Mouse (Mus musculus) kidney, adult 11 months (tissue): ENCODE results near the gene Ndufaf4.
"Not testable (repeated sequence)": the region's sequence is repeated elsewhere in the genome, so short reads cannot be mapped to it uniquely, and the experiment has no call there.

ENCODE experiments used
- DNase-seq: peaks from one replicate; pipeline ENCODE4 v3.0.0; 2022

Ndufaf4 gene

GRCm38 (mm10) chr4:24897851-24898515, at the start of gene Ndufaf4:
TSS of gene Ndufaf4 (plus strand) at chr4:24898083.
- peak; percentile 94 for DNase-seq

DNA sequence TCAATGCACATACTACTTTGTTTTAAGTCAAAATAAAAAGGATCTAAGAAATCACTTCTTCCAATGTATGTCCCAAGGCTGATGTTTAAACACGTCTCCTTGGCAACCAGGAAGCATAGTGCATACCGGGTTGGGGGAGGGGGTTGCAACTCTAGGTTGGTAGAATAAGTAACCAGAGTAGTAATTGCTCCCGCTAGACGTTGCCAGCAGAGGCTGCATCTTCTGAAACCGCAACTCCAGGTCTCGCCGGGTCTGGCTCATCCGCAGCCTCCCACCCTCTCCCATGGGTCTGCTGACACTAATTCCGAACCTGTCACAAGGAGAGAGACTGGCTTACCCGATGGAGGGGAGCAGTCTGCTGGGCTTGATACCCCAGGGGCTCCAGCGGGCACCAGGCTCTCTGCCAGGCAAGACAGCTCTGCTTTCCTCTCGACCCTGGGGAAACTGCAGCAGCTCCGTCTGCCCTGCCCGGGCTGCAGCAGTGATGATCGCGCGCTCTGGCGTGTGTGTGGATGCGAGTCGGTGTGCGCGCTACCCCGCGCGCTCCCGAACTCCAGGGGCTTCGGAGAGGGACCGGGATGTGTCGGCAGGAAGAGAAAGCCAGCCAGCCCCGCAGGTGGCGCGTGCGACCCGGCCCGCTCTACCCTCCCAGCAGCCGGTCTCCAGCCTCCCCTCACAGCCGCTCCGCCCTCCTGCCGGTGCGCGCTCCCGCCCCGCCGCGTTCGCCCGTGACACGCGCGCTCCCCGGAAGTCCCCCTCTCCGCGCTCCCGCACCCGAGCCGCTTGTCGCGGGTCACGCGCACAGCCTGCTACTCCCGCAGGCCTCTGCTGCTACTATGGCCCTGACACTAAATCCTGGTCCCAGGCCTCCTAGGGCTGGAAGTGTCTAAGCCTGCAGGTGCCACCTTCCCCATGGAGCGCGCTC, 47.2 kb upstream of the Ndufaf4 start, which contains the start of gene Klhl32:
Gene Klhl32 (minus strand): TSS at position 724 of the 925 bp plus-strand sequence.
- DNase-seq: peak; percentile 76

- DNase-seq: no peak
Measured at GRCm38 (mm10) chr4:24865691-24866090, 32.2 kb upstream of the Ndufaf4 start.

DNA sequence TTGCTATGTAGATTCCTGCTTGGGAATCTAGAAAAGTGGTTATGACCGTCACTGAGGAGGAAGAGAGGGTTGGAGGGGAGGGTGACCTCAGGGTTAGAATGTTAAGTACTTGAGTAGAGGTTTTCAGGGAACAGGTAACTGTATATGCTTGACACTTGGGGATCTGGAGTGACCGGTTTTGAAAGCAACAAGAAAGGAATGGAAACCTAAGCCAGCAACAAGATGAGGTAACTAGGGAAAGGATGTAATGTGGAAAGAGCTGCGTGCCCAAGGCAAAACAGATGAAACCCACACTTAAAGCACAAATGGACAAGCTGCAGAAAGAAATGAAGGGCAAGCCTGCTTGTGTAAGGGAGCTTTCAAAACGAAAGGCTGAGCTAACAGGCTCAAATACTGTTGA, 28.7 kb upstream of the Ndufaf4 start:
- no peak for DNase-seq

DNA sequence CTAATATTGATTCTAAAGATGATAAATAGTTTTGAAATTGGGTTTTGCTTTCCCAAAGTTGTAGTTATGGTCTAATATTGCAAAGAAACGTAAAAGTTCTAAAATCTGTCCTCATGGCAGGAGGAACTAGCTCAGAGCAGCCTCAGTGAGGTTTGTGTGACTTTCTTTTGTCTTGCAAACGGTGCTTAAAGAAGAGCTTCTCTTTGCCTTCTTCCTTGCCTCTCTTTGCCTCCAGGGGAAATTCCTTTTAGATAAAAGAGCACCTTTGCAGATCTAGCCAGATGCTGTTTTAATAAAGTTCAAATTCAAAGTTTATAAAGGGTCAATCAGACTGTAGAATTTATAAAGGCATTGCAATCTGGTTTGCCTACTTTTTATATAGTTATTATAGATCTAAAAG, 8.5 kb upstream of the Ndufaf4 start:
- not testable (repeated sequence) for DNase-seq

DNA sequence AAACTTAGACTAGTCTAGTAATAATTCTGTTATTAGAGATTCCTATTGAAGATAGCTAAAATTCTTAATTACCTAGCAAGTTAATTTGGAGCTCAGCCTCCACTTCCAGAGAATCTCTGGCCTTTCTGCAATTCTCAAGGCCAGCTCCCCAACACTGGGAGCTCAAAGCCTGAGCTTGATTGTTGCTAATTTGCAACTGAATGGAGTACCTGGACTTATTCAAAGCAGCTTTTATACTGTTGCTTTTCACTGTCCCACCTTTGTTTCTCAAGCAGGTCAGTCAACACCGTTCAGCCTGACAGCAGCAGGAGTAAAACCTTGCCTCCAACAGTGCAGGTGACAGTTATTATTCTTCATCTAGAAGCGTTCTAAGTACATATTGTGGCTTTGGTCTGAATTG, 5.6 kb upstream of the Ndufaf4 start:
- DNase-seq: not testable (repeated sequence)

GRCm38 (mm10) chr4:24894625-24895024, 3.3 kb upstream of the Ndufaf4 start:
- DNase-seq: no peak

- peak; percentile 11 for DNase-seq
Measured at GRCm38 (mm10) chr4:24896829-24897228, 1.1 kb upstream of the Ndufaf4 start.

DNA sequence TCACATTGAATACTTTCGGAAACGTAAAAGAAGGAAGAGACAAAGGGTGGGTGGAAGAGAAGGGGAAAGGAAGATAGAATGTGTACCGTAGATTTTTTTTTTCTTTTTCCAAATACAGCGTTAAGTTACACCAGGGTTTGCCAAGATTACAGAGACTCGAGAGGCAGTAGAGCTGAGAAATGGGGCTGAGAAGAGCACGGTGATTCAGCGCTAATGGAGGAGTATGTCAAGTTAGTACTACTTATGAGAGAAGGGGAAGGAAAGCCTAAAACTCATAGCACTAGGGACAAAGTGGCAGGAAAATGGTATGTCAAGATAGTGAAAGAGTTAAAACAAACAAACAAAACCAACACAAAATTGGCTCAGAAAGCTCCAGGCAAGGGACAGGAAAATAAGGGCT, 532 bp upstream of the Ndufaf4 start:
- DNase-seq: no peak

DNA sequence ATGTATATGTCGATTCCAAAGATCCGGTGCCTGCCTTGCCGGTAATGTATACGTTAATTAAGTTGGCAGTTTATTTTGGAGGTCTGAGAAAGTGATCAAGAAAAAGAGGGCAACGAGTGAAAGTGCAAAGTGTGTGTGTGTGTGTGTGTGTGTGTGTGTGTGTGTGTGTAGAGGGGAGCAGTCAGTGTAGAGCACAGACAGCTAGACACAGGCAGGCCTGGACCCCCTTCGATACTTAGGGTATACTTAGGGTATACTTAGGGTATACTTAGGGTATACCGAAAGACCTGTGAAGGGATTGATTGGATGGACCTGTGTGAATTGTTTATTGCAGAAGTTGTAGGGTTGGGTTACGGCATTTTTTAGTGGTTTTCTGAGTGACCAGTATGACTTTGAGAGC, 753 bp downstream of the Ndufaf4 start:
- no peak for DNase-seq

DNA sequence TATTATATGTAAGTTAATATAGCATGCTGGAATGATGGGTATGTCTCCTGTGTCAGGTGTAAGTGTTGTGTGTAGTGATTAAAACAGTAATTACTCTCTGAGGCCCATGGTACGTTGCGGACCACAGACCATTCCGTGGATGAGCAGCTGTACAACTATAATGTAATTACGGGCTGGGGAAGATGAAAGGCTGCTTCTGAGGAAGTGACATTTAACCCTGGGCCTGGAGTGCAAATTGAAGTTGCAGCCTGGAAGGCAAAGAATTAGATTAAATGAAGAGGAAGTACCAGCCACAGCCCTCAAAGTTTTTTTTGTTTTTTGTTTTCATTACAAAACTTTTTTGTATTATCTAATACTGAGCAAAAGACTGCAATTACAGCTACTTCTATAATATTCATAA, 1.3 kb downstream of the Ndufaf4 start:
- no peak for DNase-seq

- no peak for DNase-seq
Measured at GRCm38 (mm10) chr4:24907745-24908144, 9.9 kb downstream of the Ndufaf4 start.

- DNase-seq: no peak
Measured at GRCm38 (mm10) chr4:24915631-24916030, 17.7 kb downstream of the Ndufaf4 start.

DNA sequence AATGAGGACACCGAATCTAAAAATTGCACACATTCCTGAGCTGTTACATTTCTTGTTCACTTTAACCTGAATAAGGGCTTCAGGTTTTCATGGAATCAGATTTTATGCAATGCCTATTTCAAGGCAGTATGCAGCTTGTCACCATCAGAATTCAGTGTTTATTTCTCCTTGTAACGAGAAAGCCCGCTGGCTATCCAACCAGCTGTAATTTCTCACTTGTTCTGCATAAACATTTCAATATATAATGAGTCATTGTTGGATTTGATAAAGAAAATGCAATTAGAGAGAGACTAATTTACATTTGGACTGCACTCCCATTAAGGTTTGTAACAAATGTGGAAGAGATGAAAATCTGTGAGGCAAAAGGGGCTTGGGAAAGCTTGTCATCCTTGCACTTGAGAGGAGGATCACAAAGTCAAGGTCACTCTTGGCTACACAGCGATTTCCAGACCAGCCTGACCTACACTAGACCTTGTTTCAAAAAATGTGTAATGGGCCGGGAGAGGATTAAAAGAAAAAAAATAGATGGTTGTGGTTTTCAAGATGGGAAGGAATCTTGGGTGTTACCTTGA, 22.2 kb downstream of the Ndufaf4 start:
- DNase-seq: no peak

DNA sequence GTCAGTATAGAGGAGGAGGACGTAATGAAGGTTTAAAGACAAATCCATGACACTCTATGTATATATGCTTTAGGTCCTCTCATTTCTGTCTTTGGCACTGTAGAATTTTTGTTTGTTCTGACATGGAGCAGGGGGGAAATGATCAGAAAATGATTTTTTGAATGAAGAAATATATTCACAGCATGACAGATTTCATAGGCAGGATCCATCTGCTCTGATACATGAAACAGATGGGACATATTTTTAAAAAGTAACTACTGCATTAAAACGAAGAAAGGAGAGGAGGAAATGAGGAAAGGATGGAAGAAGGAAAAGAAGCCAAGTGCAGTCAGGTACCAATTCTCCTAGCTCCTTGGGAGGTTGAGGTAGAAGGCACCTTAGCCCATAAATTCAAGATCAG, 26.8 kb downstream of the Ndufaf4 start:
- no peak for DNase-seq

DNA sequence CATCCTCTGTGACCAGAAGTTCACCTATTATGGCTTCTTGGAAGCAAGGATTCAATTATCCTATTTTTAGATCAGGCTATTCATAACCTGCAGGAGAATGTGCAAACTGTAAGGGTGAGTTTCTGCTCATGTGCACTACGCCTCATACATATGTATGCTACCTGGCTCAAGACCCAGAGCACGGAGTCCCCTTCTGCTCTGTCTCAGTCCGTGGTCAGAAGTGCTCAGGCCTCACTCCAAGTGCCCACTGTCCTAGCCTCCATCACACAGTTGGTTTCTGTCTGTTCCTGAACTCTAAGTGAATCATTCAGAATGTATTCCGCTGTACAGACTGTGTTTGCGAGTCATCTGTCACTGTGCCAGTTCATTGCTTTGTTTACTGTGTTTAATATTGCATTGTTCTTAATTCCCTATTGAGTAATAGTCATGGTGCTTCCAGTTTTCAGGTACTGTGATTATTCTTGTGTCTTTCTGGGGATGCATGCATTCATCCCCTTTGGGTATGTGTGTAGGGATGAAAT, 30.4 kb downstream of the Ndufaf4 start:
- DNase-seq: no peak

DNA sequence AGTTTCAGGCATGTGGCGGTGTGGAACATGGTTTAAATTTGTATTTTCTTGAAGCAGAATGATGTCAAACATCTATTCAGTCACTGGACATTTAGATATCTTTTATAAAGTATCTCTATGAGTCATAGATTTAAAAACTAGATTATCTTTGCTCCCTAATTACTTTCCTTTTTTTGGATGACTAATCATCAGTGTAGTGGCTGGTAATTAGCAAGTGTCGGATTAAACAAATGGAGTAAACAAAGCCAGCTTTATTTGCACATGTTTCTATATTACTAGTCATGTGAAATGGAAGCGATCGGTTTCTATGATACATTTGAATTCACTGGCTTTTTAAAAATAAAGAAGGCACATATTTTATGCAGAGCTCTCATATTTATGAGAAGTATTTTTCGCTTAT, 31.0 kb downstream of the Ndufaf4 start:
- no peak for DNase-seq

DNA sequence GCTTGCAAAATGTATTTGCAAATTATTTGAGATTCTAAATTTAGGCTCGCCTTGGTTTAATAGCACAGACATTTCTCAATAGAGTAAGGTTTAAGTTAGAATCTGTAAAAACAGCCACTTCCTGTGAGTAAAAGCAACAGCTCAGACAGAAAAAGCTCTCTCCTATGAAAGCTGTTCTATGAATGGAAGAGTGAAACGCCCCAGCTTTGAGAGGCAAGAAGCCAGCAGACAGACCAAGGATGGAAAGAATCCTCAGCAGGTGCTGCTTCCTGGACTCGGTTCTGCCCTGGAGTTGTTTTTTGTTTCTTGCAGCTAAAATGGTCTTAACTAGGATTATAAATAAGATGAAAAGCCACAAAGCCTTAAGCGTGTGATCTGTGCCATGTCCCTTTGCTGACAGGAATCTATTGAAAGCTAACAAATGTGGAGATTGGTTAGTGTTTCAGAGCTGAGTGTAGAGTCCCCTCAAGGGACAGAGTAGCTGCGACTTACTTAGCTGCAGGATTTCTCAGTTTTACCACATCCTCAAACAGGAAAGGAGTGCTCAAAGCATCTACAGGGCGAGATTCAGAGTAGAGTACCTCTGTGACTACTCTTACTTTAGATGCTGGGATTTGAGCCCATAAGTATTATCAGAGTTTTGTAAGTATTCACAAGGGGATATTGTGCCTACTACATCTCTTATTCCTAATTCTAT, 45.0 kb downstream of the Ndufaf4 start:
- DNase-seq: no peak
